Mouse (Mus musculus) heart, adult 8-10 months (tissue): Measurements from ENCODE around the gene Slc35e3. TPM values are rescaled to one million over a fixed set of nuclear protein-coding genes. Genes with fewer than 3 reads are reported as not detected.
"Not testable (repeated sequence)": the region's sequence is repeated elsewhere in the genome, so short reads cannot be mapped to it uniquely, and the experiment has no call there.

ENCODE experiments used
- DNase-seq: peaks from one replicate; pipeline ENCODE4 v3.0.0; 2022; ENCODE audit warnings: low spot score
- total RNA-seq, 4 experiments: library from RNA; stranded (reverse); gene quantifications; 2 replicates each; pipeline ENCODE4 v1.2.4; 2022

Slc35e3 gene
- total RNA-seq, 4 experiments from 2014 or later: 7.7 to 9.3 (median 7.8) TPM

DNA sequence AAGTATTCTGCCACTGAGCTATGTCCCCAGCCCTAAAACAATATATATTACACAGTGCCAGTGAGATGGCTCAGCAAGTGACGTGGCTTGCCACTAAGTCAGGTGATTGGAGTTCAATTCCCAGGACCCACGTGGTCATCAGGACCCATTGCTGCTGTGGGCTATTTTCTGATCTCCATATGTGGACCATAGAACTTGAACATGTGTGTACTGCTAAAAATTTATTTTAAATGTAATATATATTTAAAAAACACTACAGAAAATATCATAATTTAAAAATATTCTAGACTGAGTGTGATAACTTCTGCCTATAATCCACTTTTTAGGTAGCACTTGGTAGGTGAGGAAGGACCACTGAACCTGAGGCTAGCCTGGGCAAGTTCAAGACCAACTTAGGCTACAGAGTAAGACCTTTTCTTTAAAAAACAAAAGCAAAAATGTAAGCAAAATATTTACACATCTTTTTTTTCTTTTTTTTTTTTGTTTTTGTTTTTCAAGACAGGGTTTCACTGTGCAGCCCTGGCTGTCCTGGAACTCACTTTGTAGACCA lies 16.2 kb upstream of the Slc35e3 start:
- DNase-seq: no peak

DNA sequence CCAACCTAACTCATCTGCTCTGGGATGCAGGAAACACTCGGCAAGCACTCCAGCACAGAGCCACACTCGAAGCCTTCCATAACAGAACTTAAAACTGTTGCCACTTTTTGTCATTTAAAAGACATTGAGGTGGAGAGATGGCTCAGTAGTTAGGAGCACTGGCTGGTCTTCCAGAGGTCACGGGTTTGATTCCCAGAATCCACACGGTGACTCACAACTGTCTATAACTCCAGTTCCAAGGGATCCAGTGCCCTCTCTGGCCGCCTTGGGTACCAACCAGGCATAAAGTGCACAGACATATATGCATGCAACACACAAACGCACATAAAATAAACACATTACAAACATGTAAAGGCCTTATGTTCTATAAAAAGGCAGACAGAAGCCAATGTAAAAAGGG lies 15.4 kb upstream of the Slc35e3 start:
- no peak for DNase-seq

DNA sequence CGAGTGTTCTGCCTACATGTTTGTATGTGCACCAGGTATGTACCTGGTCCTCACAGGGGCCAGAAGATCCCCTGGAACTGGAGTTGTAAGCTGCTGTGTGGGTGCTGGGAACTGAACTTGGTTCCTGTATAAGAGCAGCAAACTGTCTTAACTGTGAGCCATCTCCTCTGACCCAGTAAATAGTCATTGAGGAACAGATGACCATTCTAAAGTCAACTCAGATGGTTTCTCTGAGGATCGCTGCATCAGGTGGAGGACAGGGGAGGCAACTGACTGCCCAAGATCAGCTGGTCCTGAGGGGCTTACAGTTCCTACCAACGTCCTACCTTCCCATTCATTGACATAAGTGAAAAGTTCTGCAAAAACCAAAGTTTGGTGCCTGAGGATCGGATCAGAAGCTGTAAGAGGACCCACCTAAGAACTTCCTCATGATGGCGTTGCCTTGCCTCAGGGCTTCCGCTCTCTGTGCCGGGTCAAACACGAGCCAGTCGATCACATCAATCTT lies 14.7 kb upstream of the Slc35e3 start:
- no peak for DNase-seq

DNA sequence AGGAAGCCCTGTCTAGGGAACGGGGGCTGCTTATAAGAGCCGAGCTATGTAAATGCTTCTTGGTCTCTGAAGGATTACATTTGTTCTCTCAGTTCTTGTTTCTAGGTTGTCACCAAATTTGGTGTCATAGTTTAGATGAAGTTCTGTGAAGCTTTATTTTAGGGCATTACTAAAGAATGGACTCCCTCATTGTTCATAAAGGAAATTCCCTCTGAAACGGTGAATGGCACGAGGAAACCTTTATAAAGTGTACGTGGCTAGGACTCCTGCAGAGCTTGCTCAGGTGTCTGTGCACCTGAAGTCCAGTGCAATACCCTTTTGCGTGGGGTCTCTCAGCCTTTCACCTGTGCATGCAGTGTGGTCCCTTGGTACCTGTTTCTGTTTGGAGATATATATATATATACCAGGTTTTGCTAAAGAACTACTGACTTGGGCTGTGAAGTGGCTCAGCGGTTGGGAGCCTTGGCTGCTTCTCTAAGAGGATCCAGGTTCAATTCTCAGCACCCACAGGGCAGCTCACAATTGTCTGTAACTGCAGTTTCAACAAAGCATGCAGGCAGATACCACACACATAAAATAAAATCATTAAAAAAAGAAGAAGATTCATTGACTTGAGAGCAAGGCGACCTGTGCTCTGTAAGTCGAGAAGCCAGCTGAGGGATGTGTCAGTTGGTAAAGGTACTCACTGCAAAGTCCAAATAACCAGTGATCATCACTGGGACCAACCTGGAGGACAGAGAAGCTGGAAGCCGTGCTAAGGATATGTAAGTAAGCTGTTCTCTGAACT lies 13.9 kb upstream of the Slc35e3 start:
- no peak for DNase-seq

DNA sequence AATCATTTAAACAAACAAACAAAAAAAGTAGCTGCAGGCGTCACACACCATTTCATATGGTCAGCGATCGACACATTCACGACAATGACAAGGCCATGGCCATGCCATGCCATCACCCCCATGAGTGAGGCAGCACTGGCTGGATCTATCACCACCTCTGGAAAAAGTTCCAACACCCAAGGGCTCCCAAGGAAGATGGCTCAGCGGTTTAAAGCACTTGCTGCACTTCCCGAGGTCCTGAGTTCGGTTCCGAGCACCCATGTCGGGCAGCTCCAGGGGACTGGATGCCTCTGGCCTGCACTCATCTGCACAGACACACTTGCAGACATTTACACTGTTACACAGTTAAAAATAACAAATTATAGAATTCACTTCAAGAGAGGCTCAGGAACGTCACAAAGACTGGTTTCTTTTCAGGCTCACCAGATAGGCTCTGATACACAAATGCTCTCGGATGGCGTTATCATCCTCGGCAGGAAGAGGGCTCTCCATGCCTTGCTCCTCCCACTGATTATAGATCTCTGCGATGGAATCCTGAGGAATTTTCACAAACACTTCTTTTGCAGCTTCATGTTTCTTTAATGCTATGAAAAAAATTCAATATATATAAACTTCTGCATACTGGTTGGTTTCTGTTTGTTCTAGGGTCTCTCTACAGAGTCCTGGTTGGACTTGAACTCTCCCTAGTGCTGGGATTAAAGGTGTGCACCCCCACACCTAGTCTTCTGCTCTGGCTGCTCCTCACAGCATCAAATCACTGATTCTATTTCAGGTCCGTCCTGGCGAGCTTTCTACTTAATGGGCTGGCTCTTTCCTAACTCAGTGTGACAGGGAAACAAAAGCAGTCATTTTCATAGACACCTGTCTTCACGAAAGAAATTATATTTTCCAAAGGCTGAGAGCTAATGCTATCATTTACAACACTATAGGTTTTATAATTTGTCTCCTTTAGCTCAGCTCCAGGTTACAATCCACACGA lies 12.9 kb upstream of the Slc35e3 start:
- no peak for DNase-seq

DNA sequence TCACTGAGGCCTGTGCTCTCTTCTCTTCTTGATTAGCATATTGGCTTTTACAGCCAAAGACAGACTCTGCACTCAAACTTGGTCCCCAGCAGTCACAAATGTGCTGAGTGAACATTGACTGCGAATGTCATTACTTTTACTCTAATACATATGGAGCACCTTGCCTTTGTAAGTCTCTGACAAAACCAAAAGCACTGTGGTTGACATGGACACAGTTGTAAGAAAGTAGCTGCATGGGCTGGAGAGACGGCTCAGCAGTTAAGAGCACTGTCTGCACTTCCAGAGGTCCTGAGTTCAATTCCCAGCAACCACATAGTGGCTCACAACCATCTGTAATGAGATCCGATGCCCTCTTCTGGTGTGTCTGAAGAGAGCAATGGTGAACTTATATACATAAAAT lies 12.2 kb upstream of the Slc35e3 start:
- DNase-seq: not testable (repeated sequence)

DNA sequence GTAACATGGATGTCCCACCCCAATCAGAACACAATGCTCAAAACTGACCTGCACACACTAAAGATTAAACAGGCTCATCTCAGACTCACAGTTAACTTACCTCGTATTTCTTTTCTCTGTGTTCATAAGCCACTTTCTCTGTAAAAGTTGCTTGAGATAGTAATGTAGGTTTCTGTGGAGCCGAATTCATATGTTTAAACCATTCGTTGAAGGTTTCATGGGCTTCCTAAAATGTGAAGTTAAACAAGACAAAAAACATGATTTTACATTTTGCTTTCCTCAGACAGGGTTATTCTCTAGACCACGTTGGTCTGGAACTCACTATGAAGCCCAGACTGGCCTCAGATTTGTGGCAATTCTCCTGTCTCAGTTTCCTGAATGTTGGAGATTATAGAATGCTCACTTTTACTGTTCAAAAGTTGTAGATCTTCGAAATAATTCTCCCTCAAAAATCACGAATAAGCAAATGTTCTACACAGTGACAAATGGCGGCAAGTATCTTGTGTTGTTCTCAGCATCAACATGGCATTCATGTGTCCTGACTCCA lies 11.7 kb upstream of the Slc35e3 start:
- no peak for DNase-seq

- DNase-seq: no peak
Measured at GRCm38 (mm10) chr10:117757259-117757658, 11.1 kb upstream of the Slc35e3 start.

GRCm38 (mm10) chr10:117756784-117757183 lies 10.6 kb upstream of the Slc35e3 start:
- DNase-seq: no peak

DNA sequence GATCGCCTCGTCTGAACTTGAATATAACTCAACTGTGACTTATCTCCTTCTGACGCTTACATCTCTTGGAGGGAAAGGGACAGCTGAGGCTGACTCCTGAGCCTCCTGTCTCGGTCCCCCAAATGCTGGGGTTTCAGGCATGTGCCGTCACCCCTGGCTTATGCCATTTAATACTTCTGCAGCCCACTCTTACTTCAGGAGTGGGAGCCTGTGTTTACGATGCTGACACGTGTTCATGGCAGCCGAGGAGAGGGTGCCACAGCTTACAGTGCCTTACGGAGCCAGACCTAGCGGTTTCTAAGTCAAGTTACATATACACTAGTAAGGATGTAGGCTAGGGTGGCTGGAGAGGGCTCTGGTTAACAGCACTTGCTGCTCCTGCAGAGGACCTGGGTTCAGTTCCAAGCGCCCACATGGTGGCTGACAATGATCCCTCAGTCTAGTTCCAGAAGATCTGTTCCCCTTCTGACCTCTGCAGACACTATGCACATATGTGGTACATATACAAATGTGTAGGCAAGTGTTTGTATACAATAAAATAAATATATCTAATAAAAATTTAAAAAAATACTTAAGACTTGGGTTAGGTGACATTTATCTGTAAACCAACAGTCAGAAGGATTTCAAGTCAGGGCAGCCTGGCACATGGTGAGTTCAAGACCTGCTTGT lies 9.8 kb upstream of the Slc35e3 start:
- DNase-seq: no peak

DNA sequence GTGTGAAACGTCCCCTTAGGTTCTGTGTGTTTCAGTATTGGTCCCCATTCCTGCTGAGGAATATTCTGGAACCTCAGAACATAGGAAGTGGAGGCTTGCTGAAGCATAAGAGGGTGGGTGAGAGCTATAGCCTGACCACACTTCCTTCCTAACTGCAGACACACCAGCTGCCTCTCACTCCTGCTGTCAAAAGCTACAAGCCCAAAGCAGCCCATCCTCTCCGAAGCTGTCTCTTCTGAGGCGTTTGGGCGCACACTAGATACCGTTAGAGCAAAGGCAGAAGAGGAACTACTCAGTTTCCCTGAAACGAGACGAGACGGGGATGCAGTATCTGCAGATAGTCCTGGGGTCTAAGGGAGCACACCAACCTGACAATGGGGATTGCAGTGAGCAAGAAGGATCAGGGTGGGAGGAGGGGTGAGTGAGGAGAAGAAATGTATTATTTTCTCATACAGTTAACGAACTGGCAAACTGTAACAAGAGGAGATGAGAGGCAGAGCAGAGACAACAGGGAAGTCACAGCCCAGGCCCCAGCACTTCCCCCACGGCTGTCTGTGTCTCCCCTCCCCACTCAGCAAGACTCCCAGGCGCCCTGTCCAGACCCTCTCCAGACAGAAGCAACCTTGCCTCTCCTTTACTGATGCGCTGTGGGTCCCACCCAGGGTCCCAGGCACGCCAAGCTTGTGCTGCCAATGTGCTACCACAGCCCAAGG lies 9.1 kb upstream of the Slc35e3 start:
- peak; percentile 20 for DNase-seq

GRCm38 (mm10) chr10:117754609-117754940 lies 8.4 kb upstream of the Slc35e3 start:
- DNase-seq: no peak

- DNase-seq: no peak
Measured at GRCm38 (mm10) chr10:117753711-117754608, 7.8 kb upstream of the Slc35e3 start.

DNA sequence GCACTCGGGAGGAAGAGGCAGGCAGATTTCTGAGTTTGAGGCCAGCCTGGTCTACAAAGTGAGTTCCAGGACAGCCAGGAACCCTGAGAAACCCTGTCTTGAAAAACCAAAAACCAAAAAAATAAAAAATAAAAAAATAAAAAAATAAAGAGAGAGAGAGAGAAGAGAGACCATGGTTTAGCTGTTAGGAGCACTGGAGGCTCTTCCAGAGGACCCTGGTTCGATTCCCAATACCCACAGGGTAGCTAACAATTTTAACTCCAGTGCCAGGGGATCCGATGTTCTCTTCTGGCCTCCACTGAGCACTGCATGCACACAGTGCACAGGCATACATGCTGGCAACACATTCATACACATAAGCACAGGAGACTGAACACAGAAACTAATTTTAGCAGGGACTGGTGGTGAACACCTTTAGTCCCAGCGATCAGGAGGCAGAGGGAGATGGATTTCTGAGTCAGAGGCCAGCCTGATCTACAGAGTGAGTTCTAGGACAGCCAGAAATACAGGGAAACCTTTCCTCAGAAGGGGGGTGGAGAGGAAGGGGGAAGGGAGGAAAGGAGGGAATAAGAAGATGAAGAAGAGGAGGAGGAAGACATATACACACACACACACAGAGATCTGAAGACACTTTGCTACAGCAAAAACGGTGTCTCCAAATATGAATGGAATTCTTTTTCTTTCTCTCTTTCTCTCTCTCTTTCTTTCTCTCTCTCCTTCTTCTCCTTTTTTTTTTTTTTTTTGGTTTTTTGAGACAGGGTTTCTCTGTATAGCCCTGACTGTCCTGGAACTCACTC lies 6.9 kb upstream of the Slc35e3 start:
- DNase-seq: no peak

- no peak for DNase-seq
Measured at GRCm38 (mm10) chr10:117752304-117752821, 6.2 kb upstream of the Slc35e3 start.

GRCm38 (mm10) chr10:117751744-117752143 lies 5.6 kb upstream of the Slc35e3 start:
- no peak for DNase-seq

GRCm38 (mm10) chr10:117751282-117751610 lies 5.1 kb upstream of the Slc35e3 start:
- no peak for DNase-seq

GRCm38 (mm10) chr10:117750529-117751281 lies 4.5 kb upstream of the Slc35e3 start:
- no peak for DNase-seq
